Mouse (Mus musculus) testis, adult 2 months (tissue): ENCODE data around the gene Syngr2.

Source experiments
- CTCF ChIP-seq: fragments of 200-500 bp; IDR thresholded peaks from 2 replicates; pipeline ENCODE4 v1.5.1; 2012; ENCODE audit warnings: low read depth, mild to moderate bottlenecking, inconsistent platforms, low read length, moderate library complexity; ENCODE audit not compliant: control insufficient read depth, insufficient read depth, insufficient replicate concordance
- POLR2A ChIP-seq: fragments of 200-500 bp; IDR thresholded peaks from 2 replicates; pipeline ENCODE4 v1.6.1; 2012; ENCODE audit warnings: low read depth, mild to moderate bottlenecking, inconsistent platforms, low read length, moderate library complexity; ENCODE audit not compliant: control insufficient read depth

DNA sequence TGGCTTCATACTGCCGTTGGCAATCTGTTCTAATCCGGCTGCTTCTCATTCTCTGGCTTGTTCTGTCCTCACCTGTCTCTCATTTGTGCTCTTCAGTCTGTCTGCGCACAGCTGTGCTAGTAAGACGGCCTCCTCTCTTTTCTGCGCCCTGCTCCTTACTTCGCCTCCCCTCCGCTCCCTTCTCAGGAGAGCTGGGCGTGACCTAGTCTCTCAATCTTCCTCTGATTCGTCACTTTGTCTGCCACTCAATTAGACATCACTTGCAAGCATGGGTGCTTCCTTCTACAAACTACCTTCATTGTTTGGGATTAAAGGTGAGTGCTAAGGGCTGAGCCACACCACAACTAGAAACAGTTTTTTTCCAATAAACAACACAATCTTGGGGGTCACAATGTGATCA is 44.8 kb downstream of the Syngr2 start:
- TF ChIP-seq CTCF (no peak), POLR2A (no peak)
